Mouse (Mus musculus) Patski (cell line): ENCODE data around the gene Zbtb40. TPM values are rescaled to one million over a fixed set of nuclear protein-coding genes. Genes with fewer than 3 reads are reported as not detected.

Experiments used
- ATAC-seq: fragments of 100-300 bp; one replicate; pipeline ENCODE4 v1.8.0; 2021
- CTCF ChIA-PET: fragments of 350-600 bp; sonication (Branson Sonifier 250); formaldehyde crosslinking; loops from one replicate; lab custom pipeline; 2022; ENCODE audit warnings: inconsistent platforms; lab: Charles Lee
- POLR2A ChIA-PET: fragments of 350-600 bp; sonication (Branson Sonifier 250); formaldehyde crosslinking; loops from one replicate; lab custom pipeline; 2022; ENCODE audit warnings: antibody characterized with exemption, inconsistent platforms; lab: Charles Lee
- DNase-seq: peaks from one replicate; pipeline ENCODE4 v3.0.0-alpha.2; 2011; ENCODE audit warnings: low read depth, low spot score
- H3K27me3 ChIP-seq: fragments of 371-371 bp; one replicate; pipeline ENCODE4 v1.5.1; 2021
- CTCF ChIP-seq: fragments of 100-300 bp; IDR thresholded peaks from one replicate; pipeline ENCODE4 v1.5.1; 2021
- in situ Hi-C: fragments of 300-500 bp; cut with MboI; formaldehyde crosslinking; loops from 3 replicates; pipeline ENCODE4 v1.11.1; 2018; ENCODE audit warnings: low pct_unique_long_range_greater_than_20kb, mixed read lengths
- polyA plus RNA-seq: library from polyadenylated mRNA; unstranded; gene quantifications from one replicate; pipeline ENCODE4 v1.2.3, GENCODE M21; 2021

Gene Zbtb40
- polyA plus RNA-seq, 1 experiment from 2014 or later = 6.0 TPM

- ATAC-seq (no peak), DNase-seq (no peak)
- peaks cover 18% of the 10 kb centered on the region for H3K27me3 ChIP-seq
- no peak for TF ChIP-seq CTCF
- in situ Hi-C loops = no loop called here
- ChIA-PET CTCF (interaction anchor here (1.4 kb wide), 1 partner anchor 9 kb away, joined by 4 read pairs; no protein-coding TSS in a partner anchor), POLR2A (no interaction called here)
Measured at GRCm38 (mm10) chr4:136961642-136962285, 86.8 kb downstream of the Zbtb40 start.

- H3K27me3 ChIP-seq = peaks cover 21% of the 10 kb centered on the region
- in situ Hi-C loops = no loop called here
- ATAC-seq (no peak), DNase-seq (no peak)
- TF ChIP-seq CTCF = no peak
- ChIA-PET POLR2A (no interaction called here), CTCF (no interaction called here)
Measured at GRCm38 (mm10) chr4:136960581-136960980, 88.0 kb downstream of the Zbtb40 start.

GRCm38 (mm10) chr4:136960068-136960467, 88.5 kb downstream of the Zbtb40 start:
- POLR2A ChIA-PET = no interaction called here
- in situ Hi-C loops = no loop called here
- CTCF ChIA-PET = no interaction called here
- peaks cover 21% of the 10 kb centered on the region for H3K27me3 ChIP-seq
- no peak for TF ChIP-seq CTCF
- ATAC-seq (no peak), DNase-seq (no peak)

GRCm38 (mm10) chr4:136956751-136957446, 91.7 kb downstream of the Zbtb40 start, which contains the start of gene Epha8:
TSS of gene Epha8 (minus strand) at chr4:136956816.
- DNase-seq = no peak
- TF ChIP-seq CTCF = no peak
- ChIA-PET POLR2A (no interaction called here), CTCF (no interaction called here)
- ATAC-seq = no peak
- in situ Hi-C loops = no loop called here
- peaks cover 37% of the 10 kb centered on the region for H3K27me3 ChIP-seq

GRCm38 (mm10) chr4:136954562-136954961, 94.0 kb downstream of the Zbtb40 start:
- ChIA-PET CTCF (no interaction called here), POLR2A (no interaction called here)
- peaks cover 35% of the 10 kb centered on the region for H3K27me3 ChIP-seq
- TF ChIP-seq CTCF = no peak
- ATAC-seq = no peak
- in situ Hi-C loops = no loop called here
- no peak for DNase-seq

- CTCF ChIA-PET = no interaction called here
- POLR2A ChIA-PET = no interaction called here
- DNase-seq (no peak), ATAC-seq (no peak)
- peaks cover 26% of the 10 kb centered on the region for H3K27me3 ChIP-seq
- in situ Hi-C loops = no loop called here
- no peak for TF ChIP-seq CTCF
Measured at GRCm38 (mm10) chr4:136949266-136949989, 99.2 kb downstream of the Zbtb40 start.

- ChIA-PET CTCF (no interaction called here), POLR2A (no interaction called here)
- in situ Hi-C loops = no loop called here
- ATAC-seq = no peak
- H3K27me3 ChIP-seq = peaks cover 39% of the 10 kb centered on the region
- no peak for DNase-seq
- TF ChIP-seq CTCF = no peak
Measured at GRCm38 (mm10) chr4:136945397-136945796, 103.2 kb downstream of the Zbtb40 start.

GRCm38 (mm10) chr4:136944558-136945350, 103.8 kb downstream of the Zbtb40 start:
- DNase-seq (no peak), ATAC-seq (no peak)
- ChIA-PET POLR2A (no interaction called here), CTCF (no interaction called here)
- peaks cover 43% of the 10 kb centered on the region for H3K27me3 ChIP-seq
- in situ Hi-C loops = no loop called here
- no peak for TF ChIP-seq CTCF

GRCm38 (mm10) chr4:136943175-136943574, 105.4 kb downstream of the Zbtb40 start:
- ATAC-seq = no peak
- DNase-seq = no peak
- ChIA-PET POLR2A (no interaction called here), CTCF (no interaction called here)
- in situ Hi-C loops = no loop called here
- peaks cover 54% of the 10 kb centered on the region for H3K27me3 ChIP-seq
- TF ChIP-seq CTCF = no peak

GRCm38 (mm10) chr4:136942761-136943160, 105.8 kb downstream of the Zbtb40 start:
- ChIA-PET CTCF (no interaction called here), POLR2A (no interaction called here)
- ATAC-seq (no peak), DNase-seq (no peak)
- H3K27me3 ChIP-seq = peaks cover 54% of the 10 kb centered on the region
- in situ Hi-C loops = no loop called here
- TF ChIP-seq CTCF = no peak
